Mouse (Mus musculus) forebrain, postnatal 0 days (tissue): ENCODE measurements around the gene Pmm1. TPM values are rescaled to one million over a fixed set of nuclear protein-coding genes. Genes with fewer than 3 reads are reported as not detected.

Source experiments
- ATAC-seq: fragments of 200-750 bp; cut with Nextera tagmentation; 2 replicates; pipeline ENCODE4 v1.8.0; 2017; ENCODE audit warnings: mild to moderate bottlenecking, moderate library complexity
- DNase-seq: peaks from one replicate; pipeline ENCODE4 v3.0.0-alpha.2; 2015
- H3K27ac ChIP-seq: fragments of 300-500 bp; sonication (generic); 2 replicates; pipeline ENCODE4 v1.5.1; 2014; ENCODE audit warnings: low read depth, mild to moderate bottlenecking, antibody characterized with exemption, low read length, moderate library complexity, mixed read lengths
- H3K27me3 ChIP-seq: fragments of 300-500 bp; sonication (generic); 2 replicates; pipeline ENCODE4 v1.6.1; 2014; ENCODE audit warnings: mild to moderate bottlenecking, low read length, mixed read lengths; ENCODE audit not compliant: insufficient read depth
- H3K36me3 ChIP-seq: fragments of 300-500 bp; sonication (generic); 2 replicates; pipeline ENCODE4 v1.6.1; 2014; ENCODE audit warnings: mild to moderate bottlenecking, moderate library complexity; ENCODE audit not compliant: insufficient read depth
- H3K4me1 ChIP-seq: fragments of 300-500 bp; sonication (generic); 2 replicates; pipeline ENCODE4 v1.6.1; 2014; ENCODE audit warnings: antibody characterized with exemption; ENCODE audit not compliant: insufficient read depth
- H3K4me2 ChIP-seq: fragments of 300-500 bp; sonication (generic); 2 replicates; pipeline ENCODE4 v1.6.1; 2014; ENCODE audit warnings: low read depth, mild to moderate bottlenecking, moderate library complexity
- H3K4me3 ChIP-seq: fragments of 300-500 bp; sonication (generic); 2 replicates; pipeline ENCODE4 v1.5.1; 2014; ENCODE audit warnings: low read depth, low read length, mixed read lengths
- H3K9ac ChIP-seq: fragments of 300-500 bp; sonication (generic); 2 replicates; pipeline ENCODE4 v1.6.1; 2014; ENCODE audit warnings: mild to moderate bottlenecking
- H3K9me3 ChIP-seq: fragments of 300-500 bp; sonication (generic); 2 replicates; pipeline ENCODE4 v1.6.1; 2016; ENCODE audit warnings: low read length
- CTCF ChIP-seq: sonication (generic); IDR thresholded peaks from 2 replicates; pipeline ENCODE4 v1.5.1; 2016; ENCODE audit warnings: antibody characterized with exemption, control low read depth, low read depth
- WGBS: fragments of 180-500 bp; shearing (Covaris S2); extraction: QIAGEN DNeasy Blood & Tissue Kit; methylation state at CpG from one replicate; pipeline ENCODE4 v1.1.7; 2014; 5-methylcytosine and 5-hydroxymethylcytosine counted together
- polyA plus RNA-seq: library from polyadenylated mRNA; unstranded; fragments of >200 nt; fragmentation: Nextera tagmentation; extraction: Ambion mirVana; gene quantifications from 2 replicates; pipeline ENCODE4 v1.2.1, GENCODE M21; 2015
- total RNA-seq: library from RNA; depleted of rRNA; stranded (reverse); fragments of >200 nt; gene quantifications from 2 replicates; pipeline ENCODE4 v1.2.3, GENCODE M21; 2014

Pmm1 gene
- total and polyA plus RNA-seq, 2 experiments from 2014 or later: 132 to 162 TPM

GRCm38 (mm10) chr15:81957598-81957997, 3.1 kb downstream of the Pmm1 start:
- no peaks in the 10 kb centered on the region for H3K27me3 ChIP-seq
- H3K9ac ChIP-seq: no peak overlapping the region
- ATAC-seq: no peak
- no peaks in the 10 kb centered on the region for H3K9me3 ChIP-seq
- DNase-seq: no peak
- no peak overlapping the region for H3K4me3 ChIP-seq
- no peak for TF ChIP-seq CTCF
- peaks cover 27% of the 10 kb centered on the region for H3K36me3 ChIP-seq
- 0 out of 2 replicates have a peak, but pooled peaks cover 6% of the 10 kb centered on the region for H3K4me1 ChIP-seq
- H3K27ac ChIP-seq: no peak overlapping the region
- WGBS: 85% methylated on average over 11 of the region's 11 CpGs
- H3K4me2 ChIP-seq: no peak overlapping the region

- no peak overlapping the region for H3K4me3 ChIP-seq
- 51% methylated on average over 8 of the region's 8 CpGs for WGBS
- H3K36me3 ChIP-seq: peaks cover 38% of the 10 kb centered on the region
- 0 out of 2 replicates have a peak, but pooled peaks cover 6% of the 10 kb centered on the region for H3K4me1 ChIP-seq
- ATAC-seq: no peak
- H3K27me3 ChIP-seq: no peaks in the 10 kb centered on the region
- H3K9ac ChIP-seq: no peak overlapping the region
- peak; percentile 92 for TF ChIP-seq CTCF
- no peak overlapping the region for H3K27ac ChIP-seq
- H3K4me2 ChIP-seq: no peak overlapping the region
- peak; percentile 67 for DNase-seq
- no peaks in the 10 kb centered on the region for H3K9me3 ChIP-seq
These were observed 4.3 kb downstream of the Pmm1 start for GRCm38 (mm10) chr15:81956457-81956856.

- ATAC-seq (no peak), DNase-seq (no peak)
- 0 out of 2 replicates have a peak, but pooled peaks cover 3% of the 10 kb centered on the region for H3K4me1 ChIP-seq
- WGBS: 90% methylated on average over 15 of the region's 15 CpGs
- H3K9ac ChIP-seq: no peak overlapping the region
- peaks cover 47% of the 10 kb centered on the region for H3K36me3 ChIP-seq
- H3K27me3 ChIP-seq: no peaks in the 10 kb centered on the region
- H3K27ac ChIP-seq: no peak overlapping the region
- no peak overlapping the region for H3K4me2 ChIP-seq
- H3K9me3 ChIP-seq: no peaks in the 10 kb centered on the region
- H3K4me3 ChIP-seq: no peak overlapping the region
- TF ChIP-seq CTCF: no peak
These were observed 5.3 kb downstream of the Pmm1 start for GRCm38 (mm10) chr15:81955414-81955813.

- 0 out of 2 replicates have a peak, but pooled peaks have one; percentile 5 for TF ChIP-seq CTCF
- 92% methylated on average over 6 of the region's 6 CpGs for WGBS
- Histone ChIP-seq H3K9me3 (no peaks in the 10 kb centered on the region), H3K36me3 (peaks cover 54% of the 10 kb centered on the region), H3K27ac (no peak overlapping the region), H3K9ac (no peak overlapping the region), H3K4me2 (no peak overlapping the region), H3K4me1 (0 out of 2 replicates have a peak, but pooled peaks cover 3% of the 10 kb centered on the region), H3K4me3 (no peak overlapping the region), H3K27me3 (no peaks in the 10 kb centered on the region)
- no peak for ATAC-seq
- DNase-seq: no peak
These were observed 6.0 kb downstream of the Pmm1 start for GRCm38 (mm10) chr15:81954716-81955115.

GRCm38 (mm10) chr15:81954151-81954583, 6.6 kb downstream of the Pmm1 start:
- H3K9me3 ChIP-seq: no peaks in the 10 kb centered on the region
- no peak overlapping the region for H3K9ac ChIP-seq
- no peak overlapping the region for H3K4me2 ChIP-seq
- H3K4me1 ChIP-seq: 0 out of 2 replicates have a peak, but pooled peaks cover 3% of the 10 kb centered on the region
- no peak overlapping the region for H3K27ac ChIP-seq
- TF ChIP-seq CTCF: no peak
- H3K4me3 ChIP-seq: no peak overlapping the region
- H3K27me3 ChIP-seq: no peaks in the 10 kb centered on the region
- WGBS: 95% methylated on average over 9 of the region's 9 CpGs
- H3K36me3 ChIP-seq: peaks cover 59% of the 10 kb centered on the region
- DNase-seq: no peak
- ATAC-seq: no peak

- Histone ChIP-seq H3K4me3 (no peak overlapping the region), H3K9me3 (no peaks in the 10 kb centered on the region), H3K9ac (no peak overlapping the region), H3K27me3 (no peaks in the 10 kb centered on the region), H3K4me1 (no peaks in the 10 kb centered on the region), H3K36me3 (peaks cover 76% of the 10 kb centered on the region), H3K4me2 (no peak overlapping the region), H3K27ac (no peak overlapping the region)
- WGBS: 81% methylated on average over 4 of the region's 4 CpGs
- DNase-seq (no peak), ATAC-seq (no peak)
- peak; percentile 30 for TF ChIP-seq CTCF
These were observed 8.4 kb downstream of the Pmm1 start for GRCm38 (mm10) chr15:81952310-81952709.

GRCm38 (mm10) chr15:81951159-81951558, 9.6 kb downstream of the Pmm1 start:
- H3K4me3 ChIP-seq: no peak overlapping the region
- H3K27ac ChIP-seq: no peak overlapping the region
- ATAC-seq (no peak), DNase-seq (no peak)
- 90% methylated on average over 9 of the region's 9 CpGs for WGBS
- H3K4me1 ChIP-seq: no peaks in the 10 kb centered on the region
- H3K27me3 ChIP-seq: no peaks in the 10 kb centered on the region
- H3K9ac ChIP-seq: no peak overlapping the region
- TF ChIP-seq CTCF: no peak
- peaks cover 85% of the 10 kb centered on the region for H3K36me3 ChIP-seq
- no peaks in the 10 kb centered on the region for H3K9me3 ChIP-seq
- H3K4me2 ChIP-seq: no peak overlapping the region
